Mouse (Mus musculus) erythroblast, embryonic 14.5 days (primary cell): ENCODE results near the gene Foxo3. TPM values are rescaled to one million over a fixed set of nuclear protein-coding genes. Genes with fewer than 3 reads are reported as not detected.

Experiments
- H3K27me3 ChIP-seq: 2 replicates; pipeline ENCODE4 v1.6.1; 2012; ENCODE audit warnings: inconsistent platforms; ENCODE audit not compliant: control insufficient read depth
- H3K36me3 ChIP-seq: 2 replicates; pipeline ENCODE4 v1.6.1; 2012; ENCODE audit warnings: mild to moderate bottlenecking, inconsistent platforms; ENCODE audit not compliant: control insufficient read depth
- H3K4me1 ChIP-seq: 2 replicates; pipeline ENCODE4 v1.6.1; 2012; ENCODE audit warnings: inconsistent platforms; ENCODE audit not compliant: control insufficient read depth
- H3K4me3 ChIP-seq: replicated peaks from 2 replicates; pipeline ENCODE3; 2012; ENCODE audit warnings: moderate library complexity, mild to moderate bottlenecking, inconsistent platforms
- H3K9me3 ChIP-seq: 2 replicates; pipeline ENCODE4 v1.6.1; 2012; ENCODE audit warnings: low read length, inconsistent platforms, mixed read lengths; ENCODE audit not compliant: control insufficient read depth
- GATA1 ChIP-seq: IDR thresholded peaks from 2 replicates; pipeline ENCODE4 v1.6.1; 2012; ENCODE audit warnings: low read length, inconsistent platforms, mixed read lengths
- TAL1 ChIP-seq: IDR thresholded peaks from 3 replicates; pipeline ENCODE4 v1.6.1; 2012; ENCODE audit warnings: low read length, inconsistent platforms, mixed read lengths
- polyA plus RNA-seq: library from polyadenylated mRNA; stranded (reverse); fragments of >175 nt; gene quantifications from 2 replicates; pipeline ENCODE4 v1.2.3, GENCODE M21; 2012

Foxo3 gene
- polyA plus RNA-seq, 1 experiment, result 19.0 TPM

DNA sequence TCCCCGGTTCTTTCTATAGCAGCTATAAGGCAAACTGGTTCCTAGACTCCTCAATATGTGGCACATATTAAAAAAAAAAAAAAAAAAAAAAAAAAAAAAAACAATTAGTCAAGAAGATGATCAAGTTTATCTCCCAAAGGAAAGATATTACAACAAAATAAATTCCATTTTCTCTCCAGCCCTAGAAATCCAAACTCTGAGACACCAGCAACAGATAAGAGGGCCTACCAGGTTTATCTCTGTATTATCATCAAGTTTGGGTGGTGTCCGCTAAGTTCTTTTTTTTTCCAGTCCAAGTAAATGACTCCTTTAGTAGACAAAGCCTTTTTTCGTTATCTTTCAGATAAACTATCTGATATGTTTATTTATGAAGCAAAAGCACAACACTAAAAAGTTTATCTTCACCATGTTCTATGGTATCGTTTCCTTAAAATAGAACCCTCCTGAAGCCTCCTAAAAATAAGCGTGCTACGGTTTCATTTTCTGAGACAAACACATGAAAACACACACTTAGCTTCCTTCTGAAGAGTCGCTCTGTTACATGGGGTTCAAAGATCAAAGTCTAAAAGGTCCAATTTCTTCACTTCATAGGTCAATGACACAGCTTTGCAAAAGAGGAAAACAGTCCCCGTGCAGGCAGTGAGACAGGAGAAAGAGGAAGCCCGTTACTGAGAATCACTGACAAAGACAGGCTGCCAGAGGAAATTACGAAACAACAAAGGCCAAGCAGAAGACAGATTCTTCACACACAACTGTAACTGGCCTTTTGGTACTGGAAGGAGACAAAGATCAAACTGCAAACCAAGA, 6.1 kb downstream of the Foxo3 start:
- Histone ChIP-seq H3K4me1 (peaks cover 86% of the 10 kb centered on the region), H3K4me3 (peak overlapping the region; percentile 90), H3K27me3 (peaks cover 9% of the 10 kb centered on the region; the same call in 1 of the 2 replicates), H3K9me3 (peaks cover 32% of the 10 kb centered on the region), H3K36me3 (peaks cover 100% of the 10 kb centered on the region)
- TF ChIP-seq GATA1 (0 out of 2 replicates have a peak, but pooled peaks have one; percentile 15), TAL1 (no peak)

DNA sequence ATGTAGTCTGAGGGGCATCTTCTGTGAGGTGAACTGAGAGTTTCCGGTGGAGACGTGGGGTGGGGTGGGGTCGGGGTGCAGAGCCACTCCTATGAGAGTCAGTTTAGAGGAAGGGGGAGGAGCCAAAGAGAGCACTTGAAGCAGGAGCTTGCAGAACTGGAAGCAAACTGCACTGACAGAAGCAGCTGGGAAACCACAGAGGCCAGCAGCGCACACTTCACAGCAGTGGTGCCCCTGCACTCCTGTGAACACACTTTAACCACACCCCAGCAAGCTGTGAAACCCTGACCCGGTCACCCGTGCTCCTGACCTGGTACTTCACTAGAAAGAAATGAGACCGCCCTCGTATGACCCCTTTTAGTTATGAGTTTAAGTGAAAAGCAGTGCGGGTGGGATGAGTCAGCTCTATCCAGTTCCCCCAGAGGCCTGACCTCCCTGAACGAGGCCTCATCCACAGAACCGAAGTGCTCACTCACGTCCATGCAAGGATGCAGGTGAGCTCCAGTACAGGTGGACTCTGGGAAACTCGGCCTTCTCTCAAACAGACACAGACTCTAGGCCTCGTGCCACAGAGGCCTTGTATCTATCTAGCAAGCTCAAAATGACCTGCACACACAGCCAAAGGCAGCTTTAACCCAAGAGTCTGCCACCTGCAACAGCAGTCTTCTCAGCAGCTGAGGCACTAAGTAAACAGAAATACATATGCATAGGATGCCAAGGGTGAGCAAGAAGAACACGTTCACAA, 7.1 kb downstream of the Foxo3 start:
- Histone ChIP-seq H3K4me3 (peak overlapping the region; percentile 90), H3K4me1 (peaks cover 97% of the 10 kb centered on the region)
- TF ChIP-seq GATA1, result no peak
- no peak for TF ChIP-seq TAL1

DNA sequence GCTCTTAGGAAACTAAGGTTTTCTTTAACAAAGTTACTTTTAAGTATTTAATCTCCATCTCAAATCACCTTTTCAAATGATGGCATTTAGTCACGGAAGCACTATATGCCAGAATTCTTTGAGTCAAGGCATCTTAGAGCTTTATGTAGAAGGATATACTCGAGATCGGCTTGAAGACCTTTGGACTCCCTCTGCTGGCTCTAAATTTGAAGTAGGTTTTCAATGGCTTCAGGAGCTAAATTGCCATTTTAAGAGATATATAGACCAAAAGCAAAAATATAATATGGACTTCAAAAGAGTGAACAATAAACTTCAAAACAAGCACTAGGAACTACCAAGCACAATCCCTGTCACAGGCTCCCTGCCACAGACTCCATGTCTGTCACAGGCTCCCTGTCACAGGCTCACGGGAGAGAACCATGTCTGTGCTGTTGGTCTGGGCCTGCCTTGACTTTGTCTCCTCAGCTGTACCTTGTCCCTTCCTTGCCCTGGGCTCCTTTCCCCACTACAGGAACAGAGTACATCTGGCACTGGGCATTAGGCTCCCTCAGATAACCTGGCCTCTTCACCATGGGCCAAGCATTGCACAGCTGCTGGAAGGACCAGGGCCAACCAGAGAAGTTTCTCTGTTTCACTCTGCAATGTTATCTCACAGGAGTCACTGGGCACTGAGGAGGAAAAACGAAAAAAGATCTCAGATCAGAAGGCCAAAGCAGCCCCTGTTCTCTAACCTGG, 8.6 kb downstream of the Foxo3 start:
- H3K4me1 ChIP-seq, result peaks cover 99% of the 10 kb centered on the region
- TF ChIP-seq GATA1, result no peak
- no peak for TF ChIP-seq TAL1
- peaks cover 100% of the 10 kb centered on the region for H3K36me3 ChIP-seq
- H3K27me3 ChIP-seq, result peaks cover 9% of the 10 kb centered on the region; the same call in 1 of the 2 replicates
- H3K4me3 ChIP-seq, result peak overlapping the region; percentile 90
- peaks cover 32% of the 10 kb centered on the region for H3K9me3 ChIP-seq

More for the DNA sequence above, 7.1 kb downstream of the Foxo3 start:
- peaks cover 32% of the 10 kb centered on the region for H3K9me3 ChIP-seq
- H3K27me3 ChIP-seq, result peaks cover 9% of the 10 kb centered on the region; the same call in 1 of the 2 replicates
- peaks cover 100% of the 10 kb centered on the region for H3K36me3 ChIP-seq

DNA sequence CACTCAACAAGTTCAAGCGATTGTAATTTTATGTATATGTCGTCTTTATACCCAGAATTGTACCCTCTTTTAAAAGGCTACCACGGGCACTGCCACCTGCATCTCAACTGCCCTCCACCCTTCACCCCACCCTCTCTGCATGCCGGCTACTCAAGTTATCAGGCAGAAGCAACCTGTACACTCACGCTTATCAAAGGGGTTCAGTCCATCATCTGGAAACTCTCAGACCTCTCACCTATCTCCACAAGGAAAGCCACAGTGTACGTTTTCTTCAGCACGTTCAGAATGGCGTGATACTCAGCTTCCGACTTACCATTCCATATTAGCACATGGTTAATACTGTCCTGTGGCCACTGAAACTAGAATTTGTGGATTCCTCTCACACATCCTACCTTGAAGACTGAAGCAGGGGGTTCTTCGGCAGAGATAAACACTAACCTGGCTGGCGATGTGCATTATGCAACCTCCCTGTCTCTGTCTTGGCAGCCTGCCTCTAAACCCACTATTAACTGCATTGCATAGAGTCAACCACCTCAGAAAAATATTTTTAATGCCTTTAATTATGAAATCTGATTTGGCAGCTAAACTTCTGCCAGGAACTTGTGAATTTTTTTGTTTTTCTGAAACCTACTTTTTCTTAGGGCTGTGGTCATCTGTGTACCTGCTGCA, 11.4 kb downstream of the Foxo3 start:
- TF ChIP-seq TAL1 (peak; percentile 95), GATA1 (peak; percentile 99)
- H3K4me1 ChIP-seq, result peaks cover 100% of the 10 kb centered on the region
- peaks cover 32% of the 10 kb centered on the region for H3K9me3 ChIP-seq
- H3K27me3 ChIP-seq, result peaks cover 9% of the 10 kb centered on the region; the same call in 1 of the 2 replicates
- H3K4me3 ChIP-seq, result peak overlapping the region; percentile 54
- peaks cover 100% of the 10 kb centered on the region for H3K36me3 ChIP-seq

DNA sequence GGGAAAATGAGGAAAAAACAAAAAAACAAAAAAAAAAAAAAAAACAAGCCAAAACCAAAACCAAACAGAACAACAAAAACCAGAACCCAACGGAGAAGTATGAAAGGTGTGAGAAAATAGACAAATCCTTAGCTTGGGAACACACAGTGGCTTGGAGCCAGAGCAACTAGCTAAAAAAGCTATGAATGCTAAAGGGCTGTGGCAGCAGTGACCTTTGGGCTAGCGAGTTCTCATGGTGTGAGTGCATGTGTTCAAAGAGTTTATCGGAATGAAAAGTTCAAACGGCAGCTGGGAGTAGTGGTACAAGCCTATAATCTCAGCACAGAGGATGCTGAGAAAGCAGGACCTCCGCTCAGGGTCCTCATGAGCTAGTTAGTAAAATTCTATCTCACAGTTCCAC, 12.4 kb downstream of the Foxo3 start:
- Histone ChIP-seq H3K36me3 (peaks cover 100% of the 10 kb centered on the region), H3K4me3 (peak overlapping the region; percentile 54), H3K27me3 (peaks cover 9% of the 10 kb centered on the region; the same call in 1 of the 2 replicates), H3K4me1 (peaks cover 100% of the 10 kb centered on the region), H3K9me3 (peaks cover 32% of the 10 kb centered on the region)
- TF ChIP-seq GATA1, result no peak
- no peak for TF ChIP-seq TAL1

DNA sequence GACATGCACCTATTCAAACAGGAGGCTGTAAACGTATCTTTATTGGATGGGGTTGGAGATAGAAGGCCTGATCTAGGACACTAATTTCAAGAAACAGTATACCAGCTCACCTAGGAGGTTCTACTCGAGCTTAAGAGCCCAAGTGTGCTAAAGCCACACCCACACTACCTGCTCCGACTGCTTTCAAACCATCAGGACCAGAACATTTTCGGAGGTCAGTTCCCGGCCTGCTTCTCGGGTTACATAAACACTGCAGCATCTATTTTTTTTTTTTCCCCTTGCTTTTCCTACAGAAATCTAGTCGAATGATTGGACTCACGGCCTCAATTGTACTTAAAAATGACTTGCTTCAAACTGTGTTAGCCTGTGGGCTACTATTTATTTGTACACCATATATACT, 12.9 kb downstream of the Foxo3 start:
- Histone ChIP-seq H3K9me3 (peaks cover 32% of the 10 kb centered on the region), H3K4me3 (peak overlapping the region; percentile 0), H3K4me1 (peaks cover 100% of the 10 kb centered on the region), H3K27me3 (peaks cover 9% of the 10 kb centered on the region; the same call in 1 of the 2 replicates), H3K36me3 (peaks cover 100% of the 10 kb centered on the region)
- TF ChIP-seq TAL1 (no peak), GATA1 (no peak)

DNA sequence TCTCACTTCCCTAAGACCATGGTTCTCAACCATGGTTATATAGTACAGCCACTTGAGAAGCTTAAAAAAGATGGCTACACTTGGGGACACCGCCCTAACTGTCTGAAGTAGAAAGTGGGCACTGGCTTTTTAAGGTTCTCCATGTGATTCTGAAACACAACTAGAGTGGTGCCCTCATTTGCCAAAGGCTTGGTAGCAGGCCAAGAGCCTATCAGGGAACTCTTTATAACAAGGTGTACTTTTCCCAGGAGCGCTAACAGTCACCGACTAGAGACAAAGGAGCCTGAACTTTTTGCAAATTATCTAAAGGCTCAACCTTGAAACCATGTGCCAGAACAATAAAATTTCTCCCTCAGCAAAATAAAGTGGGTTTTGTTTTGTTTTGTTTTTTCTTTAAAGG, 14.5 kb downstream of the Foxo3 start:
- TF ChIP-seq GATA1 (no peak), TAL1 (no peak)
- H3K4me1 ChIP-seq, result peaks cover 98% of the 10 kb centered on the region
- peak overlapping the region; percentile 20 for H3K4me3 ChIP-seq
- H3K36me3 ChIP-seq, result peaks cover 100% of the 10 kb centered on the region
- peaks cover 7% of the 10 kb centered on the region; the same call in 1 of the 2 replicates for H3K27me3 ChIP-seq
- H3K9me3 ChIP-seq, result peaks cover 16% of the 10 kb centered on the region

DNA sequence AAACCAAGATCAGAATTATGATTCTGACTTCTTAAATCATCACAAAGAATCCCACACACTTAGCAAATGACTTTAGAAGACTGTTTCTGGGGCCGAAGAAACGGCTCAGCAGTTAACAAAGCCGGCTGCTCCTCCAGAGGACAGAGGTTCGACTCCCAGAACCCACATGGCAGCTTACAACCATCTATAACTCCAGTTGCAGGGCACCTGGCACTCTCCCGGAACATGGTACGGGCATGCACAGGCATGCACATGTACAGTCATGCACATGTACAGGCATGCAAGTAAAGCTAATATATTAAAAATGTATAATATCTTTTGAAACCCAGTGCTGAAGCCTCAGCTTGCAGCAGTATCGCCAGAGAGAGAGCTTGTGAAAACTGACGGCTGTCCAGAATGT, 15.5 kb downstream of the Foxo3 start:
- Histone ChIP-seq H3K4me1 (peaks cover 98% of the 10 kb centered on the region), H3K36me3 (peaks cover 100% of the 10 kb centered on the region), H3K27me3 (peaks cover 3% of the 10 kb centered on the region; the same call in 1 of the 2 replicates), H3K4me3 (peak overlapping the region; percentile 52), H3K9me3 (peaks cover 6% of the 10 kb centered on the region)
- TF ChIP-seq GATA1 (no peak), TAL1 (no peak)
